18 mouse cellular contexts compared by ENCODE assay signal in genomic region chr5:148312443-148312842, GRCm38 (mm10).
DNase-seq lines count a peak whose midpoint lies in the region; ATAC-seq and TF ChIP-seq lines count a peak whose summit lies in the region.
"Had no signal": no experiment of that assay in that cellular context is flagged by ENCODE, and none has a peak within 500 bp of the region (broad histone marks: within the 10 kb centered on the region; RNA-seq: fewer than 3 reads in every experiment).

No protein-coding gene starts in this region.

- peak; percentile 29; the same call in 1 of the 2 replicates for TF ChIP-seq CTCF in heart, adult 2 months (IDR thresholded peaks at IDR 0.05)
- peak; percentile 18; the same call in 1 of the 2 replicates for TF ChIP-seq CTCF in lung, embryonic 14.5 days (IDR thresholded peaks at IDR 0.05; ENCODE audit: low read depth)
- 0 out of 2 replicates have a peak, but pooled peaks have one; percentile 18 for TF ChIP-seq CTCF in cortical plate, adult 2 months (IDR thresholded peaks at IDR 0.05; ENCODE audit: extremely low read depth, insufficient read depth, low read length)
- no peak for TF ChIP-seq CTCF in cerebellum, adult 2 months (IDR thresholded peaks at IDR 0.05; ENCODE audit: borderline replicate concordance, insufficient read depth, low read depth, low read length)

- no peak for DNase-seq in heart, adult 2 months
- DNase-seq in heart, embryonic 10.5 days (ENCODE audit: low spot score), result no peak
- DNase-seq in lung, embryonic 14.5 days, result no peak
- no peak for DNase-seq in lung, postnatal 36 days
- DNase-seq in CD4-positive helper T cell, adult 2 months (ENCODE audit: low read depth, low spot score), result peak; percentile 40
- no peak for DNase-seq in cerebellum, adult 2 months
- DNase-seq in urinary bladder, postnatal 10 days (ENCODE audit: low spot score), result no peak
- DNase-seq: cerebellum, postnatal 10 days; gastrocnemius, postnatal 25 days; kidney, adult 18-20 months; liver, embryonic 13.5 days had no signal

- intact Hi-C loops in heart, adult 2 months (cut with DNase I), result no loop called here

- H3K4me3 ChIP-seq in heart, adult 2 months, result no peak overlapping the region
- no peak overlapping the region for H3K4me3 ChIP-seq in heart, embryonic 10.5 days
- H3K4me3 ChIP-seq in lung, embryonic 14.5 days (ENCODE audit: low read depth, low read length), result no peak overlapping the region
- no peak overlapping the region for H3K4me3 ChIP-seq in cortical plate, adult 2 months (ENCODE audit: insufficient read depth, low read length)
- H3K4me3 ChIP-seq in cerebellum, adult 2 months (replicated peaks; ENCODE audit: insufficient read depth, low read depth, low read length), result no peak overlapping the region
- H3K4me3 ChIP-seq: erythroblast, embryonic 14.5 days; liver, embryonic 13.5 days; neural tube, embryonic 13.5 days; stomach, embryonic 15.5 days had no signal

- no peaks in the 10 kb centered on the region for H3K9me3 ChIP-seq in heart, embryonic 10.5 days
- H3K9me3 ChIP-seq in lung, embryonic 14.5 days (ENCODE audit: low read depth, low read length), result no peaks in the 10 kb centered on the region
- H3K9me3 ChIP-seq: liver, embryonic 13.5 days; neural tube, embryonic 13.5 days; stomach, embryonic 15.5 days had no signal

- 45% methylated on average over 2 of the region's 2 CpGs for WGBS in heart, adult 2 months
- WGBS in heart, embryonic 10.5 days, result 59% methylated on average over 2 of the region's 2 CpGs
- WGBS in lung, embryonic 14.5 days, result 53% methylated on average over 2 of the region's 2 CpGs
- WGBS in cerebellum, adult 2 months, result 57% methylated on average over 2 of the region's 2 CpGs

- H3K9ac ChIP-seq in heart, adult 2 months (ENCODE audit: low read depth, low read length), result no peak overlapping the region
- H3K9ac ChIP-seq in lung, embryonic 14.5 days, result no peak overlapping the region
- H3K9ac ChIP-seq: liver, embryonic 13.5 days; neural tube, embryonic 13.5 days; stomach, embryonic 15.5 days had no signal

- H3K27me3 ChIP-seq in heart, adult 2 months (ENCODE audit: control insufficient read depth, insufficient read depth, low read length), result no peaks in the 10 kb centered on the region
- no peaks in the 10 kb centered on the region for H3K27me3 ChIP-seq in heart, embryonic 10.5 days (ENCODE audit: insufficient read depth, poor library complexity, severe bottlenecking)
- H3K27me3 ChIP-seq in lung, embryonic 14.5 days (ENCODE audit: insufficient read depth, low read length), result no peaks in the 10 kb centered on the region
- H3K27me3 ChIP-seq in cerebellum, adult 2 months (ENCODE audit: control insufficient read depth, insufficient read depth, low read length), result no peaks in the 10 kb centered on the region
- H3K27me3 ChIP-seq: liver, embryonic 13.5 days; neural tube, embryonic 13.5 days; stomach, embryonic 15.5 days had no signal

- no peak for TF ChIP-seq POLR2A in heart, adult 2 months (IDR thresholded peaks at IDR 0.05; ENCODE audit: insufficient read depth, low read depth, low read length)
- no peak for TF ChIP-seq POLR2A in cortical plate, adult 2 months (IDR thresholded peaks at IDR 0.05; ENCODE audit: extremely low read depth, insufficient read depth, low read length)
- TF ChIP-seq POLR2A in cerebellum, adult 2 months (IDR thresholded peaks at IDR 0.05; ENCODE audit: borderline replicate concordance, insufficient read depth, low read length), result no peak

- H3K27ac ChIP-seq in heart, adult 2 months, result no peak overlapping the region
- H3K27ac ChIP-seq in heart, embryonic 10.5 days, result no peak overlapping the region
- H3K27ac ChIP-seq in lung, embryonic 14.5 days (ENCODE audit: low read depth), result no peak overlapping the region
- H3K27ac ChIP-seq in cortical plate, adult 2 months (ENCODE audit: insufficient read depth, low read length), result no peak overlapping the region
- no peak overlapping the region for H3K27ac ChIP-seq in cerebellum, adult 2 months (ENCODE audit: insufficient read depth, low read length)
- H3K27ac ChIP-seq: liver, embryonic 13.5 days; macrophage; neural tube, embryonic 13.5 days; stomach, embryonic 15.5 days had no signal

- no peaks in the 10 kb centered on the region for H3K4me1 ChIP-seq in heart, adult 2 months (ENCODE audit: control insufficient read depth, insufficient read depth, low read length)
- no peaks in the 10 kb centered on the region for H3K4me1 ChIP-seq in heart, embryonic 10.5 days
- no peaks in the 10 kb centered on the region for H3K4me1 ChIP-seq in lung, embryonic 14.5 days (ENCODE audit: insufficient read depth)
- H3K4me1 ChIP-seq in cortical plate, adult 2 months (ENCODE audit: control insufficient read depth, insufficient read depth, low read length), result no peaks in the 10 kb centered on the region
- no peaks in the 10 kb centered on the region for H3K4me1 ChIP-seq in cerebellum, adult 2 months (ENCODE audit: control insufficient read depth, insufficient read depth, low read length)
- H3K4me1 ChIP-seq: liver, embryonic 13.5 days; neural tube, embryonic 13.5 days; stomach, embryonic 15.5 days had no signal

- TF ChIP-seq EP300 in heart, adult 2 months (IDR thresholded peaks at IDR 0.05; ENCODE audit: insufficient read depth, low read depth, low read length), result no peak

- no peaks in the 10 kb centered on the region for H3K79me2 ChIP-seq in heart, adult 2 months (replicated peaks; ENCODE audit: control insufficient read depth, insufficient read depth, low read length)

- no peak for ATAC-seq in lung, embryonic 14.5 days (ENCODE audit: insufficient read depth)
- ATAC-seq: forebrain, embryonic 16.5 days; midbrain, embryonic 16.5 days had no signal

- no peak overlapping the region for H3K4me2 ChIP-seq in lung, embryonic 14.5 days
- H3K4me2 ChIP-seq: liver, embryonic 13.5 days; neural tube, embryonic 13.5 days; stomach, embryonic 15.5 days had no signal

- H3K36me3 ChIP-seq in heart, adult 2 months (ENCODE audit: control insufficient read depth, insufficient read depth, low read length), result no peaks in the 10 kb centered on the region
- peaks cover 59% of the 10 kb centered on the region for H3K36me3 ChIP-seq in heart, embryonic 10.5 days
- H3K36me3 ChIP-seq in lung, embryonic 14.5 days (ENCODE audit: insufficient read depth), result no peaks in the 10 kb centered on the region
- H3K36me3 ChIP-seq: liver, embryonic 13.5 days; stomach, embryonic 15.5 days had no signal
